Mouse (Mus musculus) testis, adult 2 months (tissue): Measurements from ENCODE around the gene Slc2a5.

ENCODE experiments used
- CTCF ChIP-seq: fragments of 200-500 bp; IDR thresholded peaks from 2 replicates; pipeline ENCODE4 v1.5.1; 2012; ENCODE audit warnings: low read depth, mild to moderate bottlenecking, inconsistent platforms, low read length, moderate library complexity; ENCODE audit not compliant: control insufficient read depth, insufficient read depth, insufficient replicate concordance
- POLR2A ChIP-seq: fragments of 200-500 bp; IDR thresholded peaks from 2 replicates; pipeline ENCODE4 v1.6.1; 2012; ENCODE audit warnings: low read depth, mild to moderate bottlenecking, inconsistent platforms, low read length, moderate library complexity; ENCODE audit not compliant: control insufficient read depth

GRCm38 (mm10) chr4:150120173-150120833 lies 1.2 kb downstream of the Slc2a5 start:
- no peak for TF ChIP-seq CTCF
- TF ChIP-seq POLR2A: no peak
